ENCODE assay signal across 21 mouse cellular contexts in genomic region chr15:61523036-61523435, GRCm38 (mm10).
DNase-seq lines count a peak whose midpoint lies in the region; ATAC-seq and TF ChIP-seq lines count a peak whose summit lies in the region.
"Had no signal": no experiment of that assay in that cellular context is flagged by ENCODE, and none has a peak within 500 bp of the region (broad histone marks: within the 10 kb centered on the region; RNA-seq: fewer than 3 reads in every experiment).

No protein-coding gene starts in this region.

- H3K4me2 ChIP-seq in hindbrain, embryonic 14.5 days (replicated peaks): no peak overlapping the region
- H3K4me2 ChIP-seq: embryonic facial prominence, embryonic 12.5 days; hindbrain, embryonic 15.5 days; kidney, embryonic 15.5 days; limb, embryonic 15.5 days; midbrain, embryonic 12.5 days; neural tube, embryonic 13.5 days had no signal

- no peak overlapping the region for H3K9ac ChIP-seq in hindbrain, embryonic 14.5 days
- H3K9ac ChIP-seq: embryonic facial prominence, embryonic 12.5 days; hindbrain, embryonic 15.5 days; kidney, embryonic 15.5 days; limb, embryonic 15.5 days; liver, postnatal 0 days; midbrain, embryonic 12.5 days; neural tube, embryonic 13.5 days had no signal

- no peaks in the 10 kb centered on the region for H3K9me3 ChIP-seq in hindbrain, embryonic 14.5 days (ENCODE audit: control insufficient read depth, low read length)
- H3K9me3 ChIP-seq: embryonic facial prominence, embryonic 12.5 days; hindbrain, embryonic 15.5 days; kidney, embryonic 15.5 days; limb, embryonic 15.5 days; midbrain, embryonic 12.5 days; neural tube, embryonic 13.5 days had no signal

- no peaks in the 10 kb centered on the region for H3K36me3 ChIP-seq in hindbrain, embryonic 14.5 days (replicated peaks; ENCODE audit: control insufficient read depth, insufficient read depth)
- H3K36me3 ChIP-seq: embryonic facial prominence, embryonic 12.5 days; hindbrain, embryonic 15.5 days; kidney, embryonic 15.5 days; limb, embryonic 15.5 days; midbrain, embryonic 12.5 days; neural tube, embryonic 13.5 days had no signal

- no peaks in the 10 kb centered on the region for H3K4me1 ChIP-seq in cerebellum, adult 2 months (ENCODE audit: control insufficient read depth, insufficient read depth, low read length)
- no peaks in the 10 kb centered on the region for H3K4me1 ChIP-seq in hindbrain, embryonic 14.5 days (replicated peaks; ENCODE audit: control insufficient read depth, insufficient read depth, low read length)
- H3K4me1 ChIP-seq: embryonic facial prominence, embryonic 12.5 days; hindbrain, embryonic 15.5 days; kidney, embryonic 15.5 days; limb, embryonic 15.5 days; midbrain, embryonic 12.5 days; neural tube, embryonic 13.5 days had no signal

- TF ChIP-seq CTCF in cerebellum, adult 2 months (IDR thresholded peaks at IDR 0.05; ENCODE audit: borderline replicate concordance, insufficient read depth, low read depth, low read length): no peak
- TF ChIP-seq CTCF in layer of hippocampus, adult 2 months (conservative IDR thresholded peaks at IDR 0.05): no peak

- no peak overlapping the region for H3K4me3 ChIP-seq in cerebellum, adult 2 months (replicated peaks; ENCODE audit: insufficient read depth, low read depth, low read length)
- no peak overlapping the region for H3K4me3 ChIP-seq in layer of hippocampus, adult 2 months
- H3K4me3 ChIP-seq in hindbrain, embryonic 14.5 days (replicated peaks; ENCODE audit: low read length): no peak overlapping the region
- H3K4me3 ChIP-seq: embryonic facial prominence, embryonic 12.5 days; hindbrain, embryonic 15.5 days; kidney, embryonic 15.5 days; limb, embryonic 15.5 days; midbrain, embryonic 12.5 days; neural tube, embryonic 13.5 days had no signal

- no peaks in the 10 kb centered on the region for H3K27me3 ChIP-seq in cerebellum, adult 2 months (ENCODE audit: control insufficient read depth, insufficient read depth, low read length)
- no peaks in the 10 kb centered on the region for H3K27me3 ChIP-seq in hindbrain, embryonic 14.5 days (ENCODE audit: control insufficient read depth, insufficient read depth, low read length)
- H3K27me3 ChIP-seq: embryonic facial prominence, embryonic 12.5 days; hindbrain, embryonic 15.5 days; kidney, embryonic 15.5 days; limb, embryonic 15.5 days; midbrain, embryonic 12.5 days; neural tube, embryonic 13.5 days had no signal

- H3K27ac ChIP-seq in cerebellum, adult 2 months (ENCODE audit: insufficient read depth, low read length): no peak overlapping the region
- no peak overlapping the region for H3K27ac ChIP-seq in layer of hippocampus, adult 2 months
- no peak overlapping the region for H3K27ac ChIP-seq in hindbrain, embryonic 14.5 days
- H3K27ac ChIP-seq: embryonic facial prominence, embryonic 12.5 days; hindbrain, embryonic 15.5 days; kidney, embryonic 15.5 days; limb, embryonic 15.5 days; macrophage; midbrain, embryonic 12.5 days; neural tube, embryonic 13.5 days had no signal

- no peak for TF ChIP-seq POLR2A in cerebellum, adult 2 months (IDR thresholded peaks at IDR 0.05; ENCODE audit: borderline replicate concordance, insufficient read depth, low read length)

- 42% methylated on average over 2 of the region's 2 CpGs for WGBS in cerebellum, adult 2 months
- WGBS in hindbrain, embryonic 14.5 days: 87% methylated on average over 2 of the region's 2 CpGs

- DNase-seq in cerebellum, adult 2 months: peak; percentile 10 to 16
- DNase-seq in cerebellum, adult 18-20 months: no peak
- peak; percentile 39 to 50 for DNase-seq in layer of hippocampus, postnatal 10 days (ENCODE audit: low spot score in 2 of 2)
- no peak for DNase-seq in layer of hippocampus, adult 2 months (ENCODE audit: low spot score in 2 of 2)
- DNase-seq in right cerebral cortex, postnatal 4 days: peak; percentile 2
- DNase-seq in right cerebral cortex, adult 18-20 months: no peak
- peak; percentile 6 for DNase-seq in testis, postnatal 14 days (ENCODE audit: low spot score)
- DNase-seq in hindbrain, embryonic 14.5 days (ENCODE audit: low spot score): no peak
- DNase-seq: adrenal gland, postnatal 10 days; liver, postnatal 0 days; right cerebral cortex, postnatal 25 days; thymus, adult 18-20 months had no signal

- ATAC-seq in hindbrain, embryonic 14.5 days (ENCODE audit: low FRiP score): no peak
- ATAC-seq: forebrain, embryonic 16.5 days; intestine, embryonic 16.5 days; liver, postnatal 0 days had no signal

Comparison
In these comparisons a context has a peak if more than half of its experiments do, and no peak if none do; other contexts are left out.
1. DNase-seq: peak in cerebellum, adult 2 months (2 of 2), layer of hippocampus, postnatal 10 days (2 of 2), right cerebral cortex, postnatal 4 days (single experiment) and testis, postnatal 14 days (single experiment); none in cerebellum, adult 18-20 months (0 of 2), layer of hippocampus, adult 2 months (0 of 2), right cerebral cortex, adult 18-20 months (single experiment) and hindbrain, embryonic 14.5 days (single experiment).